Mouse (Mus musculus) Muller cell, postnatal 12 days (primary cell): ENCODE results near the gene Olfr1356.
"Not testable (repeated sequence)": the region's sequence is repeated elsewhere in the genome, so short reads cannot be mapped to it uniquely, and the experiment has no call there.

Source experiments
- DNase-seq: peaks from one replicate; pipeline ENCODE4 v3.0.0-alpha.2; 2015; ENCODE audit errors: inconsistent ontology term

Olfr1356 gene

DNA sequence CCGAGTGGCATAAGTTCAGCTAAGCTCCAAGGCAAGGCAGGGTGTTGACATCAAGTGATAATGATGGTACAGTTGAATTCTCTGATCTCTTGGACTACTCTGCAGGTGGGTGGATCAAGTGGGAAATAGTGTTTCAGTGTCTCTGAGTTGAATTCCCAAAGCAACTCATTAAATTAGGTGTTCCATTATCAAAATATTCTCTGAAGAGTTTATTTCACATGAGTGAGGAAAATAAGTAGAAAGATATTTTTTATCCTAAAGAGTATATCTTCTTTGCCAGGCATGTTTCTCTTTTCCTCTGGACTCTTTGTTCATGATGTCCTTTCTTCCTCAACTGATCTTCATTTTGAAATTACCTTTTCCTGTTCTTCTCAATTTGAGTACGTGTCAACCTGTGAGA is at the start of gene Olfr1356:
Olfr1356 (minus strand) TSS at position 101 of the 400 bp plus-strand sequence.
- no peak for DNase-seq

DNA sequence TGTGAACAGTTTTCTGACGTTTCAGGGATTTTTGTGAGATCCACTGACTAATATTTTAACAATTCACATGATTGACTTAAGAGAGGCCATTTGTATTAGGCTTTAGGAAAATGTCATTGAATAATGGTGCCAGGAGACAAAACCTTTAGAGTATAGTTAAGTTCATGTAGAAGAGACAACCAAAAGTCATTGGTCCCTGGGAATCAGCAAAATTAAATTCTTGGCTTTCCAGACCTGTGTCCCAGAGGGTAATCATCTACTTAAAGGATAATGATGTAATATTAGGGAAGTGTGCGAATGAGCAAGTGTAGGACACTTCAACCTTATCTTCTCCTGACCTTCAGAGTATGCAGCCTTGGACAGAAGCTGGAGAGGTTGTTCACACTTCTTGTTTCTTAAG is 23.3 kb upstream of the Olfr1356 start, which contains the start of gene Olfr1355:
Olfr1355 (plus strand) TSS at position 301 of the 400 bp plus-strand sequence.
- DNase-seq = no peak

DNA sequence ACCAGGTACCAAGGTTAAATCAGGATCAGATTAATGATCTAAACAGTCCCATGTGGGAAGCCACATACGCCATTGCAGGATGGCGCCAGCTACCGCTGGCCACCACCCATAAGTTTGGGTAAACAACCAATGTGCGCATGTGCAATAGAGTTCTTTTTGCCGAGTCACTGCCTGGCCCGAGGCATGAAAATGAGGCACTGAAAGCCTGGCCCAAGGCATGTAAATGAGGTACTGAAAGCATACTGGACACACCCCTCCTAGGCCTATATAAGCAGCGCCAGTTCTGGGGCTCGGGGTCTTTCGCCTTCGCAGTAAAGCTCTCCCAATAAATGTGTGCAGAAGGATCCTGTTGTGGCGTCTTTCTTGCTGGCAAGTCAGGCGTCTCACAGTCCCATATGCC is 11.5 kb downstream of the Olfr1356 start:
- not testable (repeated sequence) for DNase-seq

DNA sequence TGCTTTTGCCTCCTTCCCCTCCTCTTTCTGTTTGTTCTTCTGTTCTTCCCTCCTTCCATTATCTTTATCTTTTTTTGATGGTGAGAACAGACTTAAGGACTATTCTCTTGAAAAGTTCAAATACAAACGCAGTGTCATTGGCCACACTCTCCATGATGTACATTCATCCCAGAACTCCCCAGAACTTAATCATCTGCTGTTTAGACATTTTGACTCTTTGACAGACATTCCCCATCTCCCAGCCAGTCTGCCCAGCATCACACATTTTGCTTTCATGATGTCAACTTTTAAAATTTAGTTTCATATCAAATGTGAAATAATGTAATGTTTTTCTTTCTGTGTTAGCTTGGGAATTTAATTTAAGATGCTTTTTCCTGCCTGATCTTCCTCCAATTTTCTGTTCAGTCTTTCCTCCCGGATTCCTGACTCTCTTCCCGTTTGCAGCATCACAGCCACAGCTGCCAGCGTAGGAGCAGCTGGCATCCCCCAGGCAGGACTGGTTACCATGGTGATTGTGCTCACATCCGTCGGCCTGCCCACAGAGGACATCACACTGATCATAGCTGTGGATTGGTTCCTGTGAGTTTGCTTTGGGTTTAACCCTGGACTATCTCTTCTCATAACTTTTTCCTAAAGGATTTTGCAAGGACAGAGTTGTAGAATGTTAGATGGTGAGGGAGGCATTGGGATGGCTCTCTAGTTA is 39.5 kb downstream of the Olfr1356 start:
- DNase-seq = no peak

DNA sequence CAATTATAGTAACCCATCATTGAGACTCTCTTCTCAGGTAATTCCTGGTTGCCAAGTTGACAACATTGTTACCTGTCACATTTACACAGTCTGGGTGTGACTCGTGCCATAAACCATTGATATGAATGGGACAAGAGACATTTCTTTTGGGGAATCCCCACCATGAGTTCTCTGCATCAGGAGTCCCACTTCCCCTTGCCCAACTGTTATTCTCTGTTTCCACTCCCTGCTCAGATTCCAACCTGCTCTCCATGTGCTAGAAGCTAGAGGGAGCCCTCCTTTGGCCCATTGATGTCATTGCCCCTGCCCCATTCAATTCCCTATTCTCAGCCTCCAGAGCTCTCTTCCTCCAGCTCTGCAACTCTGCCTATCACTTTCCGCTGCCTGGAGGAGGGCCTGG is 50.5 kb downstream of the Olfr1356 start:
- no peak for DNase-seq
